Mouse (Mus musculus) CD8-positive naive resting alpha-beta T cell, adult 2 months (primary cell): ENCODE results near the gene Hdac1.

Experiments used
- DNase-seq, 2 experiments: peaks; one replicate each; pipeline ENCODE4 v3.0.0; 2022; ENCODE audit warnings: low read depth in 2 of 2, low spot score in 2 of 2

The Hdac1 gene

GRCm38 (mm10) chr4:129511413-129512096 lies 31.0 kb downstream of the Hdac1 start:
- DNase-seq = no peak

GRCm38 (mm10) chr4:129510723-129511412 lies 31.6 kb downstream of the Hdac1 start:
- no peak for DNase-seq

- DNase-seq = no peak
Measured at GRCm38 (mm10) chr4:129509650-129510049, 32.9 kb downstream of the Hdac1 start.

GRCm38 (mm10) chr4:129508834-129509600 lies 33.5 kb downstream of the Hdac1 start:
- DNase-seq = no peak

- DNase-seq = no peak
Measured at GRCm38 (mm10) chr4:129508237-129508515, 34.3 kb downstream of the Hdac1 start.

- DNase-seq = no peak
Measured at GRCm38 (mm10) chr4:129507434-129508236, 34.9 kb downstream of the Hdac1 start.

GRCm38 (mm10) chr4:129505511-129505910 lies 37.0 kb downstream of the Hdac1 start:
- no peak for DNase-seq

- no peak for DNase-seq
Measured at GRCm38 (mm10) chr4:129502901-129503444, 39.5 kb downstream of the Hdac1 start.

GRCm38 (mm10) chr4:129502327-129502888 lies 40.1 kb downstream of the Hdac1 start:
- no peak for DNase-seq

- DNase-seq = peak; percentile 46 to 54
Measured at GRCm38 (mm10) chr4:129500607-129501566, 41.6 kb downstream of the Hdac1 start.

- DNase-seq = no peak
Measured at GRCm38 (mm10) chr4:129500017-129500416, 42.5 kb downstream of the Hdac1 start.

- DNase-seq = no peak
Measured at GRCm38 (mm10) chr4:129498941-129499340, 43.6 kb downstream of the Hdac1 start.

GRCm38 (mm10) chr4:129496631-129497030 lies 45.9 kb downstream of the Hdac1 start:
- no peak for DNase-seq

- no peak for DNase-seq
Measured at GRCm38 (mm10) chr4:129495672-129496562, 46.6 kb downstream of the Hdac1 start.

- no peak for DNase-seq
Measured at GRCm38 (mm10) chr4:129494681-129495080, 47.8 kb downstream of the Hdac1 start.

GRCm38 (mm10) chr4:129490972-129491880 lies 51.3 kb downstream of the Hdac1 start, which contains the start of the genes Tssk3 and Fam229a:
Gene Tssk3, minus strand, starts transcription at chr4:129491022.
Gene Fam229a, plus strand, starts transcription at chr4:129491190.
- peak in 1 of 2 experiments; percentile 11 for DNase-seq

- no peak for DNase-seq
Measured at GRCm38 (mm10) chr4:129481090-129481489, 61.4 kb downstream of the Hdac1 start.
